Mouse (Mus musculus): ENCODE measurements around the gene Aoc1. TPM values are rescaled to one million over a fixed set of nuclear protein-coding genes. Genes with fewer than 3 reads are reported as not detected.

Gene Aoc1
- 0.08 TPM in 1 of 2 replicates, not detected in the other for polyA plus RNA-seq (2014; fragmentation: Nextera tagmentation; extraction: Ambion mirVana)

- no peak within 1 kb of the TSS for H3K27ac ChIP-seq (replicated peaks; ENCODE audit: low read depth, low read length)
- H3K4me1 ChIP-seq (ENCODE audit: control insufficient read depth, insufficient read depth, low read length), result no peaks in the 10 kb centered on the region
- H3K27me3 ChIP-seq (replicated peaks; ENCODE audit: control insufficient read depth, insufficient read depth, low read length), result no peaks in the 10 kb centered on the region
- no peaks in the 10 kb centered on the region for H3K36me3 ChIP-seq (ENCODE audit: control insufficient read depth, insufficient read depth, low read length)
- DNase-seq (ENCODE audit: low spot score) (no peak), ATAC-seq (ENCODE audit: low read depth) (no peak)
- no peak within 1 kb of the TSS for H3K4me2 ChIP-seq (ENCODE audit: low read depth, low read length)
- H3K4me3 ChIP-seq (ENCODE audit: low read depth, low read length), result no peak within 1 kb of the TSS
- no peak within 1 kb of the TSS for H3K9ac ChIP-seq (ENCODE audit: low read depth, low read length)
- H3K9me3 ChIP-seq (ENCODE audit: control insufficient read depth, low read length), result no peaks in the 10 kb centered on the region
- 78% methylated on average over 5 of the region's 5 CpGs for WGBS
Measured at GRCm38 (mm10) chr6:48872596-48872995, at the start of gene Aoc1. Aoc1 (plus strand) TSS chr6:48872896.

DNA sequence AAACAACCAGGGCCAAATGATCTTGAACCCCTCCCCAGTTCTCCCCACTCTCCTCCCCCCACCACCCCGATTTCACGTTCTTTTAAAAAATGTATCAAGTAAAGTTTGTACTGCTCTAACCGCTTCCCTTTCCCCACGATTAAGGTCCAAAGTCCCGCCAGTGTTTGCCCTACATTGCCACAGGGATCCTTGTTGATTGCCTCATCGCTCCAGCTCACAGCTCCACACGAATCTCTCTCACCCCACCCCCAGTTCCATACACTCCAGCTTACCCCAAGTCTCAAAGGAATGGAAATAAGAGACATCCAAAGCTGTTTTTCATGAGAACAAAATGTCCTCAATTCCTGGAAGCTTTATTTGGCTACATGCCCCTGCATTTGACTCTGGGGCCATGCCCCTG is 47.7 kb upstream of the Aoc1 start:
- H3K9ac ChIP-seq (ENCODE audit: low read depth, low read length), result no peak overlapping the region
- 57% methylated on average over 7 of the region's 7 CpGs for WGBS
- DNase-seq (ENCODE audit: low spot score) (no peak), ATAC-seq (ENCODE audit: low read depth) (no peak)
- H3K4me3 ChIP-seq (ENCODE audit: low read depth, low read length), result no peak overlapping the region
- no peaks in the 10 kb centered on the region for H3K27me3 ChIP-seq (replicated peaks; ENCODE audit: control insufficient read depth, insufficient read depth, low read length)
- H3K27ac ChIP-seq (replicated peaks; ENCODE audit: low read depth, low read length), result no peak overlapping the region
- peaks cover 10% of the 10 kb centered on the region; the same call in 1 of the 2 replicates for H3K4me1 ChIP-seq (ENCODE audit: control insufficient read depth, insufficient read depth, low read length)
- no peak overlapping the region for H3K4me2 ChIP-seq (ENCODE audit: low read depth, low read length)
- no peaks in the 10 kb centered on the region for H3K9me3 ChIP-seq (ENCODE audit: control insufficient read depth, low read length)
- no peaks in the 10 kb centered on the region for H3K36me3 ChIP-seq (ENCODE audit: control insufficient read depth, insufficient read depth, low read length)

DNA sequence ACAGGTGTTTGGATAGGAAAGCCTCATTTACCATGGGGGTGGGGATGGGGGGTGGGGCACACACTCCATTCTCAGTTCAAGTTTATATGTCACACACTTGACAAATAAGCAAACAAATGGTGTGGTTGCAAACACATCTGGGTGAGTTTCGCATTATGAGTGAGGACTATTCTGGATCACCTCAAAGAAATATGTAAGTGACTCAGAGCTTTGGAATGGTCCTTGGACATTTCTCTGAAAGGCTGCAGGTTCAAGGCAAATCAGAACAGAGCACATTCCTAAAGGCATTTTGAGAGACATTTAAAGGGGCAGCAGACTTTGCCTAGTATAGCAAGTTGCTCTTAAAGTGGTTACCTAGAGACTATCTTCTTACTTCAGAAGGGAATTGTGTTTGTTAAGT is 43.7 kb upstream of the Aoc1 start:
- no peaks in the 10 kb centered on the region for H3K27me3 ChIP-seq (replicated peaks; ENCODE audit: control insufficient read depth, insufficient read depth, low read length)
- no peak overlapping the region for H3K9ac ChIP-seq (ENCODE audit: low read depth, low read length)
- peaks cover 14% of the 10 kb centered on the region for H3K36me3 ChIP-seq (ENCODE audit: control insufficient read depth, insufficient read depth, low read length)
- H3K27ac ChIP-seq (replicated peaks; ENCODE audit: low read depth, low read length), result no peak overlapping the region
- DNase-seq (ENCODE audit: low spot score) (peak; percentile 22), ATAC-seq (ENCODE audit: low read depth) (no peak)
- no peak overlapping the region for H3K4me2 ChIP-seq (ENCODE audit: low read depth, low read length)
- H3K9me3 ChIP-seq (ENCODE audit: control insufficient read depth, low read length), result no peaks in the 10 kb centered on the region
- H3K4me3 ChIP-seq (ENCODE audit: low read depth, low read length), result no peak overlapping the region
- 58% methylated on average over 1 of the region's 1 CpGs for WGBS
- peaks cover 9% of the 10 kb centered on the region for H3K4me1 ChIP-seq (ENCODE audit: control insufficient read depth, insufficient read depth, low read length)

GRCm38 (mm10) chr6:48829651-48830050 is 43.0 kb upstream of the Aoc1 start:
- Histone ChIP-seq H3K27ac (replicated peaks; ENCODE audit: low read depth, low read length) (no peak overlapping the region), H3K36me3 (ENCODE audit: control insufficient read depth, insufficient read depth, low read length) (peaks cover 21% of the 10 kb centered on the region), H3K4me1 (ENCODE audit: control insufficient read depth, insufficient read depth, low read length) (peaks cover 6% of the 10 kb centered on the region), H3K9ac (ENCODE audit: low read depth, low read length) (no peak overlapping the region), H3K27me3 (replicated peaks; ENCODE audit: control insufficient read depth, insufficient read depth, low read length) (no peaks in the 10 kb centered on the region), H3K4me3 (ENCODE audit: low read depth, low read length) (no peak overlapping the region), H3K9me3 (ENCODE audit: control insufficient read depth, low read length) (no peaks in the 10 kb centered on the region), H3K4me2 (ENCODE audit: low read depth, low read length) (no peak overlapping the region)
- ATAC-seq (ENCODE audit: low read depth) (no peak), DNase-seq (ENCODE audit: low spot score) (no peak)

- H3K4me1 ChIP-seq (ENCODE audit: control insufficient read depth, insufficient read depth, low read length), result peaks cover 4% of the 10 kb centered on the region
- no peaks in the 10 kb centered on the region for H3K27me3 ChIP-seq (replicated peaks; ENCODE audit: control insufficient read depth, insufficient read depth, low read length)
- H3K36me3 ChIP-seq (ENCODE audit: control insufficient read depth, insufficient read depth, low read length), result peaks cover 27% of the 10 kb centered on the region
- WGBS, result 50% methylated on average over 1 of the region's 1 CpGs
- H3K9ac ChIP-seq (ENCODE audit: low read depth, low read length), result no peak overlapping the region
- H3K27ac ChIP-seq (replicated peaks; ENCODE audit: low read depth, low read length), result no peak overlapping the region; the same call in 1 of the 2 replicates
- ATAC-seq (ENCODE audit: low read depth) (no peak), DNase-seq (ENCODE audit: low spot score) (no peak)
- no peak overlapping the region for H3K4me3 ChIP-seq (ENCODE audit: low read depth, low read length)
- no peak overlapping the region for H3K4me2 ChIP-seq (ENCODE audit: low read depth, low read length)
- H3K9me3 ChIP-seq (ENCODE audit: control insufficient read depth, low read length), result no peaks in the 10 kb centered on the region
Measured at GRCm38 (mm10) chr6:48830241-48830640, 42.5 kb upstream of the Aoc1 start.

- no peak overlapping the region for H3K4me2 ChIP-seq (ENCODE audit: low read depth, low read length)
- no peak overlapping the region for H3K9ac ChIP-seq (ENCODE audit: low read depth, low read length)
- no peak overlapping the region for H3K4me3 ChIP-seq (ENCODE audit: low read depth, low read length)
- H3K9me3 ChIP-seq (ENCODE audit: control insufficient read depth, low read length), result no peaks in the 10 kb centered on the region
- H3K4me1 ChIP-seq (ENCODE audit: control insufficient read depth, insufficient read depth, low read length), result peaks cover 2% of the 10 kb centered on the region; the same call in 1 of the 2 replicates
- H3K27me3 ChIP-seq (replicated peaks; ENCODE audit: control insufficient read depth, insufficient read depth, low read length), result no peaks in the 10 kb centered on the region
- peaks cover 36% of the 10 kb centered on the region for H3K36me3 ChIP-seq (ENCODE audit: control insufficient read depth, insufficient read depth, low read length)
- 81% methylated on average over 5 of the region's 5 CpGs for WGBS
- DNase-seq (ENCODE audit: low spot score), result no peak
- no peak for ATAC-seq (ENCODE audit: low read depth)
- no peak overlapping the region for H3K27ac ChIP-seq (replicated peaks; ENCODE audit: low read depth, low read length)
Measured at GRCm38 (mm10) chr6:48831141-48831540, 41.6 kb upstream of the Aoc1 start.

DNA sequence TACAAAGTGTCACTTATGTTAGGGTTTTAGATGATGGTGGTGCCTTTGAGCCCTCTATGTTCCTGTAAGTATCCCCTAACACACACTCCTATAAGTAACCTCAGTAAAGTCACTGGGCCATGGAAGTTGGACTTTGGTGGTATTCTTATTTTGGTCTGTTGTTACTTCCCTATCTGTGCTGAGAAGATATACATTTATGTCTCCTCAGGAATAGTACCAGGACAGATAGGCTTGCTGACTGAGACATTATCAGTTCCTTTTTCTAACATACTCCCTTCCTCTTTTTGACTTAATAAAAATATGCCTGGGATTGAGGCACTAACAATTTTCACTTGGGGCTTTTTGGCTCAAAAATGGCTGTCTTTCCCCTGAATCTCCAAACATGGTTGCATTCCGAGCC is 40.3 kb upstream of the Aoc1 start:
- no peak for DNase-seq (ENCODE audit: low spot score)
- Histone ChIP-seq H3K4me1 (ENCODE audit: control insufficient read depth, insufficient read depth, low read length) (peaks cover 2% of the 10 kb centered on the region; the same call in 1 of the 2 replicates), H3K9ac (ENCODE audit: low read depth, low read length) (no peak overlapping the region), H3K36me3 (ENCODE audit: control insufficient read depth, insufficient read depth, low read length) (peaks cover 44% of the 10 kb centered on the region), H3K4me2 (ENCODE audit: low read depth, low read length) (no peak overlapping the region), H3K27me3 (replicated peaks; ENCODE audit: control insufficient read depth, insufficient read depth, low read length) (no peaks in the 10 kb centered on the region), H3K4me3 (ENCODE audit: low read depth, low read length) (no peak overlapping the region), H3K27ac (replicated peaks; ENCODE audit: low read depth, low read length) (no peak overlapping the region), H3K9me3 (ENCODE audit: control insufficient read depth, low read length) (no peaks in the 10 kb centered on the region)
- 93% methylated on average over 1 of the region's 1 CpGs for WGBS
- ATAC-seq (ENCODE audit: low read depth), result no peak

- no peak overlapping the region for H3K27ac ChIP-seq (replicated peaks; ENCODE audit: low read depth, low read length)
- H3K36me3 ChIP-seq (ENCODE audit: control insufficient read depth, insufficient read depth, low read length), result peaks cover 55% of the 10 kb centered on the region
- ATAC-seq (ENCODE audit: low read depth) (no peak), DNase-seq (ENCODE audit: low spot score) (no peak)
- H3K4me3 ChIP-seq (ENCODE audit: low read depth, low read length), result no peak overlapping the region
- WGBS, result 96% methylated on average over 4 of the region's 4 CpGs
- no peaks in the 10 kb centered on the region for H3K9me3 ChIP-seq (ENCODE audit: control insufficient read depth, low read length)
- H3K4me2 ChIP-seq (ENCODE audit: low read depth, low read length), result no peak overlapping the region
- H3K27me3 ChIP-seq (replicated peaks; ENCODE audit: control insufficient read depth, insufficient read depth, low read length), result no peaks in the 10 kb centered on the region
- no peak overlapping the region for H3K9ac ChIP-seq (ENCODE audit: low read depth, low read length)
- H3K4me1 ChIP-seq (ENCODE audit: control insufficient read depth, insufficient read depth, low read length), result peaks cover 2% of the 10 kb centered on the region; the same call in 1 of the 2 replicates
Measured at GRCm38 (mm10) chr6:48833515-48833914, 39.2 kb upstream of the Aoc1 start.

GRCm38 (mm10) chr6:48835241-48835640 is 37.5 kb upstream of the Aoc1 start:
- DNase-seq (ENCODE audit: low spot score) (no peak), ATAC-seq (ENCODE audit: low read depth) (no peak)
- no peak overlapping the region for H3K9ac ChIP-seq (ENCODE audit: low read depth, low read length)
- peaks cover 16% of the 10 kb centered on the region for H3K4me1 ChIP-seq (ENCODE audit: control insufficient read depth, insufficient read depth, low read length)
- H3K36me3 ChIP-seq (ENCODE audit: control insufficient read depth, insufficient read depth, low read length), result peaks cover 55% of the 10 kb centered on the region
- H3K4me3 ChIP-seq (ENCODE audit: low read depth, low read length), result no peak overlapping the region
- 85% methylated on average over 5 of the region's 5 CpGs for WGBS
- H3K27me3 ChIP-seq (replicated peaks; ENCODE audit: control insufficient read depth, insufficient read depth, low read length), result no peaks in the 10 kb centered on the region
- H3K4me2 ChIP-seq (ENCODE audit: low read depth, low read length), result no peak overlapping the region
- H3K9me3 ChIP-seq (ENCODE audit: control insufficient read depth, low read length), result no peaks in the 10 kb centered on the region
- no peak overlapping the region for H3K27ac ChIP-seq (replicated peaks; ENCODE audit: low read depth, low read length)
